Mouse (Mus musculus) MEL (cell line): ENCODE data around the gene Cdh4. TPM values are rescaled to one million over a fixed set of nuclear protein-coding genes. Genes with fewer than 3 reads are reported as not detected.

Source experiments
- DNase-seq: peaks from one replicate; pipeline ENCODE4 v3.0.0; 2011; ENCODE audit warnings: low read depth, low spot score
- H3K27ac ChIP-seq: 2 replicates; pipeline ENCODE4 v1.5.1; 2012; ENCODE audit warnings: low read depth, mild to moderate bottlenecking, control low read depth, low read length, moderate library complexity; ENCODE audit not compliant: control insufficient read depth
- H3K27me3 ChIP-seq, 2 experiments: fragments of 150-350 bp in 1 of 2; sonication (generic) in 1 of 2; 2 replicates each; pipeline ENCODE4 v1.6.1; 2012; ENCODE audit warnings: low read length in 2 of 2, mild to moderate bottlenecking in 2 of 2, improper control_type of control experiment in 1 of 2, moderate library complexity in 1 of 2; ENCODE audit not compliant: insufficient read depth in 2 of 2, control insufficient read depth in 1 of 2
- H3K36me3 ChIP-seq, 2 experiments: 2 replicates each; pipeline ENCODE4 v1.6.1; 2012 to 2014; ENCODE audit warnings: low read length in 2 of 2, improper control_type of control experiment in 1 of 2, inconsistent platforms in 1 of 2, mild to moderate bottlenecking in 1 of 2; ENCODE audit not compliant: insufficient read depth in 2 of 2, control insufficient read depth in 1 of 2
- H3K4me1 ChIP-seq, 2 experiments: fragments of 150-350 bp in 1 of 2; sonication (generic) in 1 of 2; 2 replicates each; pipeline ENCODE4 v1.6.1; 2012; ENCODE audit warnings: low read length in 2 of 2, improper control_type of control experiment in 1 of 2, mild to moderate bottlenecking in 1 of 2; ENCODE audit not compliant: insufficient read depth in 2 of 2, control insufficient read depth in 1 of 2
- H3K4me3 ChIP-seq, 2 experiments: fragments of 150-350 bp in 1 of 2; sonication (generic) in 1 of 2; 2 replicates each; pipeline ENCODE4 v1.5.1; 2012; ENCODE audit warnings: low read depth in 2 of 2, low read length in 2 of 2, mild to moderate bottlenecking in 2 of 2, moderate library complexity in 2 of 2, control low read depth in 1 of 2, improper control_type of control experiment in 1 of 2; ENCODE audit not compliant: control insufficient read depth in 1 of 2, insufficient read depth in 1 of 2
- H3K79me2 ChIP-seq: 2 replicates; pipeline ENCODE4 v1.6.1; 2012; ENCODE audit warnings: mild to moderate bottlenecking, low read length, moderate library complexity; ENCODE audit not compliant: control insufficient read depth, poor library complexity, insufficient read depth
- H3K9ac ChIP-seq: 2 replicates; pipeline ENCODE4 v1.6.1; 2012; ENCODE audit warnings: low read depth, mild to moderate bottlenecking, control low read depth, low read length, moderate library complexity; ENCODE audit not compliant: control insufficient read depth, poor library complexity, severe bottlenecking
- H3K9me3 ChIP-seq: fragments of 150-350 bp; sonication (generic); replicated peaks from 2 replicates; pipeline ENCODE4 v1.6.1; 2012; ENCODE audit warnings: mild to moderate bottlenecking, low read length, improper control_type of control experiment, moderate library complexity; ENCODE audit not compliant: insufficient read depth
- CHD1 ChIP-seq: IDR thresholded peaks from 2 replicates; pipeline ENCODE4 v1.6.1; 2012; ENCODE audit warnings: low read depth, mild to moderate bottlenecking, inconsistent platforms, low read length, improper control_type of control experiment
- E2F4 ChIP-seq: IDR thresholded peaks from 2 replicates; pipeline ENCODE4 v1.6.1; 2011; ENCODE audit warnings: low read depth, low read length, improper control_type of control experiment, borderline replicate concordance
- JUND ChIP-seq: IDR thresholded peaks from 2 replicates; pipeline ENCODE4 v1.6.1; 2011; ENCODE audit warnings: low read depth, mild to moderate bottlenecking, improper control_type of control experiment, low read length
- MAX ChIP-seq: IDR thresholded peaks from 2 replicates; pipeline ENCODE4 v1.6.1; 2011; ENCODE audit warnings: low read length, improper control_type of control experiment
- MEF2A ChIP-seq: IDR thresholded peaks from 2 replicates; pipeline ENCODE4 v1.6.1; 2014; ENCODE audit warnings: low read depth, mild to moderate bottlenecking, inconsistent platforms, low read length, improper control_type of control experiment; ENCODE audit not compliant: poor library complexity, insufficient replicate concordance, severe bottlenecking; ENCODE audit errors: extremely low read depth
- MYB ChIP-seq: IDR thresholded peaks from 2 replicates; pipeline ENCODE4 v1.6.1; 2011; ENCODE audit warnings: mild to moderate bottlenecking, low read depth, low read length, improper control_type of control experiment
- NRF1 ChIP-seq: IDR thresholded peaks from 2 replicates; pipeline ENCODE4 v1.6.1; 2014; ENCODE audit warnings: low read depth, mild to moderate bottlenecking, inconsistent platforms, low read length, improper control_type of control experiment, moderate library complexity; ENCODE audit not compliant: poor library complexity, insufficient read depth, severe bottlenecking
- POLR2AphosphoS2 ChIP-seq: IDR thresholded peaks from 2 replicates; pipeline ENCODE4 v1.6.1; 2011; ENCODE audit warnings: low read length, improper control_type of control experiment
- POLR2AphosphoS5 ChIP-seq: IDR thresholded peaks from 2 replicates; pipeline ENCODE4 v1.6.1; 2012; ENCODE audit warnings: low read depth, borderline replicate concordance, mild to moderate bottlenecking, inconsistent platforms, low read length, moderate library complexity, mixed read lengths
- RAD21 ChIP-seq: IDR thresholded peaks from 2 replicates; pipeline ENCODE4 v1.6.1; 2011; ENCODE audit warnings: mild to moderate bottlenecking, low read depth, low read length, improper control_type of control experiment
- SIN3A ChIP-seq: IDR thresholded peaks from 2 replicates; pipeline ENCODE4 v1.6.1; 2012; ENCODE audit warnings: low read length, improper control_type of control experiment, inconsistent platforms
- SMC3 ChIP-seq: IDR thresholded peaks from 2 replicates; pipeline ENCODE4 v1.6.1; 2011; ENCODE audit warnings: low read depth, low read length, improper control_type of control experiment
- TAL1 ChIP-seq: IDR thresholded peaks from 2 replicates; pipeline ENCODE4 v1.6.1; 2012; ENCODE audit warnings: mild to moderate bottlenecking, inconsistent platforms, low read length, moderate library complexity, mixed read lengths
- TBP ChIP-seq: IDR thresholded peaks from 2 replicates; pipeline ENCODE4 v1.8.0; 2011; ENCODE audit warnings: low read depth, low read length, improper control_type of control experiment
- TCF12 ChIP-seq: IDR thresholded peaks from 2 replicates; pipeline ENCODE4 v1.6.1; 2014; ENCODE audit warnings: low read depth, mild to moderate bottlenecking, inconsistent platforms, low read length, improper control_type of control experiment, moderate library complexity
- USF1 ChIP-seq: IDR thresholded peaks from 2 replicates; pipeline ENCODE4 v1.6.1; 2014; ENCODE audit warnings: low read depth, mild to moderate bottlenecking, inconsistent platforms, low read length, improper control_type of control experiment, moderate library complexity
- ZC3H11A ChIP-seq: IDR thresholded peaks from 2 replicates; pipeline ENCODE4 v1.6.1; 2012; ENCODE audit warnings: low read depth, mild to moderate bottlenecking, inconsistent platforms, low read length, improper control_type of control experiment
- ZNF384 ChIP-seq: IDR thresholded peaks from 2 replicates; pipeline ENCODE4 v1.6.1; 2012; ENCODE audit warnings: low read depth, mild to moderate bottlenecking, inconsistent platforms, low read length, improper control_type of control experiment
- polyA plus RNA-seq, 2 experiments: library from polyadenylated mRNA; stranded (reverse) in 1 of 2; unstranded in 1 of 2; fragments of >175 nt in 1 of 2; fragments of >200 nt in 1 of 2; gene quantifications; 2 replicates each; pipeline versions ENCODE4 v1.2.1 to v1.2.4; 2012; ENCODE audit warnings: low replicate concordance in 2 of 2, low read depth in 1 of 2; ENCODE audit not compliant: insufficient read length in 2 of 2, insufficient read depth in 1 of 2, missing spikeins in 1 of 2
- total RNA-seq: library from RNA; depleted of rRNA; stranded (reverse); fragments of 300-350 nt; gene quantifications from 2 replicates; pipeline ENCODE4 v1.2.3, GENCODE M21; 2012

The Cdh4 gene
- total and polyA plus RNA-seq, 3 experiments: not detected

DNA sequence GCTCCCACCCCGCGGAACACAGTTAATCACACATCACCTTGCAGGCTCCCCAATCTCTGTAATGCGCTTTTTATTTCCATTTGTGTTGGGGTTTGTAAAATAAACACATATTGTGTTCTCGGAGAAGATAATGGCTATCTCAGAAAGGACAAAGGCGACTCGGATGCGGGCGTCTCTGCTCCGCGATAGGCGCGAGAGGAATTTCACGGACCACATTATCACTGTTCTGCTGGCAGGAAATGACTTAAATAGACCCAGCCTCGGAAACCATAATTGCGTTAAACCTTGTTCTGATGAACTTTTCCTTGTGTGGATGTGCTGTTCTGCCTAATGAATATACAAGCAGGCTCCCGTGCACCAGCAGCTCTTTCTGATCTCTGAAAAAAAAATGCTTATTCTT, 140.7 kb downstream of the Cdh4 start:
- Histone ChIP-seq H3K9ac (no peak overlapping the region), H3K27ac (no peak overlapping the region), H3K4me3 (no peak overlapping the region), H3K27me3 (no peaks in the 10 kb centered on the region), H3K36me3 (no peaks in the 10 kb centered on the region), H3K9me3 (no peaks in the 10 kb centered on the region), H3K79me2 (no peaks in the 10 kb centered on the region), H3K4me1 (no peaks in the 10 kb centered on the region)
- DNase-seq: no peak
- TF ChIP-seq NRF1 (no peak), SMC3 (no peak), ZNF384 (no peak), E2F4 (no peak), MAX (no peak)

DNA sequence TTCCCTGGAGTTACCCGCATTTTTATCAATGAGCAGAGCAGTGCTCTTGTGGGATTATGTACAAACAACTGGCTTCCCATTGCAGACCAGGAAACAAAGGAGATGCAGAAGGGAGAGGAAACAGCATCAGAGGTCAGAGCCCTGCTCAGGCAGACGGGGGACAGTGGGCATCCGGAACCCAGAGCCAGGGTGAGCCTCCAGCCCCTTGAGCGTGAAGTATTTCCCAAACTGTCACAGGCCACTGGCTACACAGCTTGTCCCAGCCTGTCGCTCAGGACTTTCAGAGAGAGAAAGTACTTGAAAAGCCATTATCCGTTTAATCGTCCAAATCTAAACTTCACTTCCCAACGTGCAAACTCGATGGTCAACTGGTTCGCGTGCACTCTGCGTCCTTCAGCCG, 142.4 kb downstream of the Cdh4 start:
- H3K9me3 ChIP-seq: no peaks in the 10 kb centered on the region
- DNase-seq: no peak

DNA sequence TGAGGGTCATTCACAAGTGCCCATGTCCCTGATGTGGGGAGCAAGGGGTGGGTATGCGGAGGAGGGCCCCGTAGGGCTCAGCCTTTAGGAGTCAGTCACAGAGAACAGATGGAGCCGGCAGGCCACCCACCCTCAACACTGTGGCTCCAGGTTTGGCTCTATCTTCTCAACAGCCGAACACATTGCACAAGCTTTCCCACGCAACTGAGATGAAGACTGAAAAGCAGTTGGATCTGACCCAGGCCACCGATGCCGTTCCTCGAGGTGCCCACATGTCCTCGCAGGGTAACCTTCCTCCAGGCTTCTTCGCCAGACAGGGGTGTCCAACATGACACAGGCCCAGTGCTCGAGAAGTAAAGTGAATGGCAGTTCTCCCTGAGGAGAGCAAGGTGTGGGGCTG, 144.2 kb downstream of the Cdh4 start:
- H3K79me2 ChIP-seq: no peaks in the 10 kb centered on the region
- H3K9ac ChIP-seq: no peak overlapping the region
- DNase-seq: no peak
- TF ChIP-seq MAX (no peak), MEF2A (no peak), TBP (no peak), SIN3A (no peak), E2F4 (no peak), POLR2AphosphoS5 (no peak), POLR2AphosphoS2 (no peak), TCF12 (no peak), RAD21 (no peak), JUND (no peak), USF1 (no peak), MYB (no peak), ZC3H11A (no peak), CHD1 (no peak), TAL1 (no peak), ZNF384 (no peak)
- H3K4me3 ChIP-seq: no peak overlapping the region
- H3K27me3 ChIP-seq: no peaks in the 10 kb centered on the region
- no peaks in the 10 kb centered on the region for H3K4me1 ChIP-seq
- no peak overlapping the region for H3K27ac ChIP-seq
- H3K36me3 ChIP-seq: no peaks in the 10 kb centered on the region
- no peaks in the 10 kb centered on the region for H3K9me3 ChIP-seq

More for the DNA sequence above, 142.4 kb downstream of the Cdh4 start:
- Histone ChIP-seq H3K27ac (no peak overlapping the region), H3K4me3 (no peak overlapping the region), H3K79me2 (no peaks in the 10 kb centered on the region), H3K4me1 (no peaks in the 10 kb centered on the region), H3K36me3 (no peaks in the 10 kb centered on the region), H3K27me3 (no peaks in the 10 kb centered on the region), H3K9ac (no peak overlapping the region)
- TF ChIP-seq JUND: no peak
